Mouse (Mus musculus) liver, embryonic 14.5 days (tissue): ENCODE results near the gene Atp6v1g2. TPM values are rescaled to one million over a fixed set of nuclear protein-coding genes. Genes with fewer than 3 reads are reported as not detected.

ENCODE experiments used
- ATAC-seq: fragments of 200-750 bp; cut with Nextera tagmentation; 2 replicates; pipeline ENCODE4 v1.8.0; 2017; ENCODE audit warnings: moderate number of reproducible peaks, mild to moderate bottlenecking, moderate library complexity; ENCODE audit not compliant: insufficient read depth
- DNase-seq, 3 experiments: peaks; one replicate each; pipeline ENCODE4 v3.0.0-alpha.2; 2012 to 2013; ENCODE audit warnings: low read depth in 3 of 3, low spot score in 3 of 3
- H3K27ac ChIP-seq: fragments of 300-500 bp; sonication (generic); 2 replicates; pipeline ENCODE4 v1.5.1; 2014; ENCODE audit warnings: moderate library complexity, mild to moderate bottlenecking, control low read depth, inconsistent platforms
- H3K27me3 ChIP-seq: fragments of 300-500 bp; sonication (generic); 2 replicates; pipeline ENCODE4 v1.6.1; 2014; ENCODE audit warnings: mild to moderate bottlenecking, low read length, moderate library complexity; ENCODE audit not compliant: control insufficient read depth, insufficient read depth
- H3K36me3 ChIP-seq: fragments of 300-500 bp; sonication (generic); replicated peaks from 2 replicates; pipeline ENCODE4 v1.6.1; 2014; ENCODE audit warnings: low read depth; ENCODE audit not compliant: control insufficient read depth, insufficient read depth
- H3K4me1 ChIP-seq, 2 experiments: fragments of 200-500 bp in 1 of 2; fragments of 300-500 bp in 1 of 2; sonication (generic) in 1 of 2; replicated peaks; 2 replicates each; pipeline ENCODE4 v1.6.1; 2012 to 2014; ENCODE audit warnings: antibody characterized with exemption in 1 of 2, inconsistent platforms in 1 of 2, low read length in 1 of 2; ENCODE audit not compliant: control insufficient read depth in 2 of 2, insufficient read depth in 2 of 2
- H3K4me2 ChIP-seq: fragments of 300-500 bp; sonication (generic); 2 replicates; pipeline ENCODE4 v1.6.1; 2014; ENCODE audit warnings: low read depth, mild to moderate bottlenecking, control low read depth, moderate library complexity
- H3K4me3 ChIP-seq, 2 experiments: fragments of 200-500 bp in 1 of 2; fragments of 300-500 bp in 1 of 2; sonication (generic) in 1 of 2; 2 replicates each; pipeline ENCODE4 v1.5.1; 2012 to 2014; ENCODE audit warnings: low read depth in 2 of 2, low read length in 2 of 2, mild to moderate bottlenecking in 2 of 2, control low read depth in 1 of 2, inconsistent platforms in 1 of 2, moderate library complexity in 1 of 2; ENCODE audit not compliant: insufficient read depth in 1 of 2
- H3K9ac ChIP-seq: fragments of 300-500 bp; sonication (generic); replicated peaks from 2 replicates; pipeline ENCODE4 v1.6.1; 2014; ENCODE audit warnings: mild to moderate bottlenecking, control low read depth, moderate library complexity
- H3K9me3 ChIP-seq: fragments of 300-500 bp; sonication (generic); 2 replicates; pipeline ENCODE4 v1.6.1; 2016; ENCODE audit warnings: low read length, mixed read lengths; ENCODE audit not compliant: control insufficient read depth
- CTCF ChIP-seq: IDR thresholded peaks from 2 replicates; pipeline ENCODE4 v1.5.1; 2016; ENCODE audit warnings: antibody characterized with exemption, low read depth, control low read depth
- EP300 ChIP-seq: IDR thresholded peaks from 2 replicates; pipeline ENCODE4 v1.6.1; 2016; ENCODE audit warnings: antibody characterized with exemption, low read depth
- WGBS: fragments of 180-500 bp; shearing (Covaris S2); extraction: QIAGEN DNeasy Blood & Tissue Kit; methylation state at CpG from one replicate; pipeline ENCODE4 v1.1.7; 2014; ENCODE audit not compliant: insufficient replicate concordance; 5-methylcytosine and 5-hydroxymethylcytosine counted together
- polyA plus RNA-seq, 2 experiments: library from polyadenylated mRNA; depleted of rRNA in 1 of 2; stranded (reverse) in 1 of 2; unstranded in 1 of 2; fragments of >200 nt; fragmentation: Nextera tagmentation in 1 of 2; extraction: Ambion mirVana in 1 of 2; gene quantifications; 2 replicates each; pipeline versions ENCODE4 v1.2.1 to v1.2.3; 2012 to 2014

The Atp6v1g2 gene
- polyA plus RNA-seq, 2 experiments: 0.76 to 1.8 TPM

DNA sequence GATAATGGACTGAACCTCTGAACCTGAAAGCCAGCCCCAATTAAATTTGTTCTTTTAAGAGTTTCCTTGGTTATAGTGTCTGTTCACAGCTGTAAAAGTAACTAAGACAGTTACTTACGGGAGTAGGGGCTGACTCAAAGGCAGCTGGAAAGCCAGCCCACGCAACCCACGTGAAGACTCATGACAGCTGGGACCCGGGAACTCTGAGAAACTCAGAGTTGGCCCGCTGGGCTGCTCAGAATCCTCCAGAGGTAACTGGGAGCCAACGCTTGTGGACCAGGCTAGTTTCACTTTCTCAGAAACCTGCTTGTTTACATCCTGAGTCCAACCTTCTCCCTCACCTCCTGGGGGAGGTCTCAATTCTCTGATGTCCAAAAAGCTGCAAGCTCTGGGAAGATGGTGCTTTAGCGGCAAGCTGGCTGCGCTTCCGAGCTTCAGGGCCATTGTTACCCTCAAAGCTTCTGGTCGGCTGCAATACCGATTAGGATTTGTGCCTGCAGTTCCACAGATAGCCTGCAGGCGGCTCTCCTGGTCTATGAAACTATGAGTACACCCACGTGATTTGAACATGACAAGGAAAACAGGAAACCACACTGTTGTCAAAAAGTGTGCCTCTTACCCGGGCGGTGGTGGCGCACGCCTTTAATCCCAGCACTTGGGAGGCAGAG is 24.5 kb downstream of the Atp6v1g2 start:
- no peak for TF ChIP-seq EP300
- peak; percentile 93 for TF ChIP-seq CTCF
- peak; percentile 49 for ATAC-seq
- H3K36me3 ChIP-seq: peaks cover 10% of the 10 kb centered on the region
- WGBS: 6% methylated on average over 17 of the region's 17 CpGs
- no peaks in the 10 kb centered on the region for H3K27me3 ChIP-seq
- H3K9me3 ChIP-seq: no peaks in the 10 kb centered on the region
- peaks cover 3 to 20% of the 10 kb centered on the region in 2 experiments for H3K4me1 ChIP-seq
- peak; percentile 87 to 90 (median 89) for DNase-seq
- peak overlapping the region; percentile 79 for H3K4me2 ChIP-seq
- peak overlapping the region; percentile 83 for H3K27ac ChIP-seq
- H3K4me3 ChIP-seq: peak overlapping the region; percentile 58 to 74
- H3K9ac ChIP-seq: peak overlapping the region; percentile 73

DNA sequence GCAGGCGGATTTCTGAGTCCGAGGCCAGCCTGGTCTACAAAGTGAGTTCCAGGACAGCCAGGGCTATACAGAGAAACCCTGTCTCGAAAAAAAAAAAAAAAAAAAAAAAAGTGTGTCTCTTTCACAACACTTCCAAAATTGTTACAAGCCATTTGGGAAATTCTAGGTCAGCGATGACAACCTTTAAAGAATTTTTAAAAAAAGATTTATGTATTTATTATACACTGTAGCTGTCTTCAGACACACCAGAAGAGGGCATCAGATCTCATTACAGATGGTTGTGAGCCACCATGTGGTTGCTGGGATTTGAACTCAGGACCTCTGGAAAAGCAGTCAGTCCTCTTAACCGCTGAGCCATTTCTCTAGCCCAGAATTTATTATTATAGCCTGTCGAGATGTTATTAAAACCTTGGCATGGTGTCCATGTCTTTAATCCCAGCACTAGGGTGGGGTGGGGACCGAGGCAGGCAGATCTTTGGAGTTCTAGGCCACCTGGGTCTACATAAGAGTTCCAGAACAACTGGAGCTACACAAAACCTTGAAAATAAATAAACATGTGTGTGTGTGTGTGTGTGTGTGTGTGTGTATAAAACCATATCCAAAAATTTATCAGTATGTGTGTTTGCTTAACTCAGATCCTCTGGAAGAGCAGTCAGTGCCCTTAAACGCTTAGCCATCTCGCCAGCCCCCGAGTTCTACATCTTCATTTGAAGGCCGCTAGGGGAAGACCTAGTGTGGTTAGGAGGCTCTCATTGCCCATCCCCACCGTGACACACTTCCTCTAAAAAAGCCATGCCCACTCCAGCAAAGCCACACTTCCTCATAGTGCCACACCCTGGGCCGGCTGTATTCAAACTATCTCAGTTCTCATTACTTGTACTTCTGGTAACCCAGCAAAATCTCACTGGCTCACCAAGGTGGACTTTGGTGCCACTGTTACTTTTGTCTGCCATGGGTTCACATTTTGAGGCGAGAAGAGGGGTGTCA is 25.3 kb downstream of the Atp6v1g2 start:
- Histone ChIP-seq H3K27ac (no peak overlapping the region), H3K27me3 (no peaks in the 10 kb centered on the region), H3K9ac (no peak overlapping the region), H3K4me1 (peaks cover 3 to 20% of the 10 kb centered on the region in 2 experiments), H3K9me3 (no peaks in the 10 kb centered on the region), H3K4me3 (no peak overlapping the region), H3K36me3 (peaks cover 2% of the 10 kb centered on the region), H3K4me2 (peak overlapping the region; percentile 79)
- WGBS: 23% methylated on average over 13 of the region's 14 CpGs
- DNase-seq (peak in 1 of 3 experiments; percentile 46), ATAC-seq (no peak)
- no peak; the same call in 1 of the 2 replicates for TF ChIP-seq CTCF
- no peak for TF ChIP-seq EP300

DNA sequence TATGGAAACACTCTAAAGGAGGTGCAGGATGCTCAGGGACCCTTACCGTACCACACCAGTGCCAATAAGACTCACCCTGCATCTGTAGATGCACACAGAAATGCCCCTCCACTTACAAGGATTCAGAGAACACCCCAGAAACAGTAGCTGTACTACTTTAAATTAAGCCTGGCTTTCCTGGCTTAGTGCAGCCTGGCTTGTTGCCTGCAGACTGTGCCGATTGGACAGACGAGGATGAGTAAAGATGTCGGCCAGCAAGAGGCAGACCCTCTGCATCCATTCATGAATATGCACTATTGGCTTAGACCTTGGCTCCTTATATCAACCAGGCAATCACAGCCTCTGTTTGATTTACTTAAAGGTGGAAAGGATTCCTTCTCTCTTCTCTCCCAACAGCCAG is 26.2 kb downstream of the Atp6v1g2 start:
- no peak for ATAC-seq
- 70% methylated on average over 4 of the region's 4 CpGs for WGBS
- DNase-seq: no peak
- TF ChIP-seq EP300 (no peak), CTCF (no peak)
- Histone ChIP-seq H3K4me2 (no peak overlapping the region), H3K4me1 (peaks cover 3 to 20% of the 10 kb centered on the region in 2 experiments), H3K27me3 (no peaks in the 10 kb centered on the region), H3K9ac (no peak overlapping the region), H3K27ac (no peak overlapping the region), H3K36me3 (no peaks in the 10 kb centered on the region), H3K4me3 (no peak overlapping the region), H3K9me3 (no peaks in the 10 kb centered on the region)

DNA sequence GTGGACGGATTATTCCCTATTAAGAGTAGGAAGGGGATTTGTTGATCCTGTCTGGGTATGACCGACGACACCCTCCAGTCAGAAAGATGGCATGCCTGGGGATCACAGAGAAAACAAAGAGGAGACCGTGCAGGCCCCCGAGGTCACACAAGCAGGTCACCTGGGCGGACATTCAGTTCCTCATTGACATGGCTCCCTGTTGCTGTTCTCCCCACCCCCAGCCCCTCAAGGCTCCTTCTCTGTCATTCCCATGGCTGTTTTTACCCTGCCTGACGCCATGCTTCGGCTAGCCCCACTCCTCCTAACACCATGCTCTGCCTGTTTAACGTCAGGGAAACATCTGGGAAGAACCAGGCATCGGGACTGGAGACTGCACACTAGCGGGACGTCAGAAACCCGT is 28.2 kb downstream of the Atp6v1g2 start:
- ATAC-seq (no peak), DNase-seq (no peak)
- Histone ChIP-seq H3K4me3 (no peak overlapping the region), H3K27me3 (no peaks in the 10 kb centered on the region), H3K4me1 (peaks cover 3 to 20% of the 10 kb centered on the region in 2 experiments), H3K27ac (no peak overlapping the region), H3K9ac (no peak overlapping the region), H3K9me3 (no peaks in the 10 kb centered on the region), H3K36me3 (no peaks in the 10 kb centered on the region), H3K4me2 (no peak overlapping the region)
- 75% methylated on average over 13 of the region's 13 CpGs for WGBS
- no peak for TF ChIP-seq EP300
- TF ChIP-seq CTCF: no peak
